Mouse (Mus musculus): ENCODE measurements around the gene Paxx. TPM values are rescaled to one million over a fixed set of nuclear protein-coding genes. Genes with fewer than 3 reads are reported as not detected.

Gene Paxx
- polyA plus RNA-seq, 1 experiment: 124 TPM

DNA sequence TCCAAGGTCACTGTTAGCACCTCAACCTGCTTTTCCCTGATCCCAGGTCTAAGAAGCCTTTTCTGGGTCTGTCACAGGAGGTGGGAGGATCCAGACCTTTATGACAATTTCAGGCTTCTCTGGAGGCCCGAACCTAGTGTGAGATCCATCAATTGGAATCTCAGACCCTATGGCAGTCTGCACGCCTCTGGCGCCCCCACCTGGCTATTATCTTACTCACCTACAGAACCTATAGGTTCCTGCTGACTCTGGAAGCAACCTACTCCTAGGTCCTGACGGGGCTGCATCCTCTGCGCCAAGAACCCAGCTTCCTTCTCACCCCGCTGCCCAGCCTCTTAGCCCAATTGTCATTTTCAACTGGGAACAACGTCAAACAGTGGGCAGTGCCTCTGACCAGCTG is 22.1 kb upstream of the Paxx start:
- no peak for DNase-seq (ENCODE audit: low read depth)

GRCm38 (mm10) chr2:25480541-25480940 is 19.6 kb upstream of the Paxx start:
- DNase-seq (ENCODE audit: low read depth): no peak

- DNase-seq (ENCODE audit: low read depth): peak; percentile 89
Observed at GRCm38 (mm10) chr2:25479551-25480311, 18.8 kb upstream of the Paxx start.

DNA sequence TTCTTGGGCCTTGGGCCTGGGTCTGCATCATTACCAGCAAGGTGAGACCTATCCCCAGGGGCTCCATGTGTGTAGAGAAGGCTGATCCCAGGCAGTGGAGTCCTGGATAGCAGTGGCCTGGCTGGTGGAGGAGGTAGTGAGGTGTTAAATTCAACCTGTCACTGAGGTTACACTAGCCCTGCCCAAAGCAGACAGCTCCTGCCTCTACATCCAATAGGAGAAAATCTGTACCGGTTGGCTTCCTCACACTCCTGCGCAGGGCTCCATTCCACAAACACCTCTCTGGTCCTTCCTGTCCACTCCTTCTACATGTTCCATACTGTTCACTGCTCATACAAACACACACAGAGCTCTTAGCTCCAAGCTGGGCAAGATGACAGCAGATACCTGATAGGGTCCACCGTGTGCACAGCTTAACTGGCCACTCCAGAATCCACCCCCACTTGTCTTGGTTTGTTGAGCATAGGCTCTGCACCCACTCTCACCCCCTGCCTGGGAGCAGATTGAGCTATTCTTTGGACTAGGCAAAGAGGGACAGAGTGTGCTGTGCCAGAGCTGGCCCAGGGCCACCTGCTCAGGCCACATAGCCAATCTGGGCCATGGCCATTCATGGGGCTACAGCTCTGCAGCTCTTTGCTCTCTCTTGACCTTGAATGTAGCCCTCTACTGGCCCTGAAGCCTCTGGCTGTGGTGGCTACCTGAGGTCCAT is 17.2 kb upstream of the Paxx start:
- DNase-seq (ENCODE audit: low read depth): no peak

- no peak for DNase-seq (ENCODE audit: low read depth)
Observed at GRCm38 (mm10) chr2:25477541-25477940, 16.6 kb upstream of the Paxx start.

- no peak for DNase-seq (ENCODE audit: low read depth)
Observed at GRCm38 (mm10) chr2:25472550-25472949, 11.7 kb upstream of the Paxx start.

GRCm38 (mm10) chr2:25469969-25470368 is 9.1 kb upstream of the Paxx start, which contains the start of gene Ptgds:
Gene Ptgds, minus strand, starts transcription at chr2:25470046.
- no peak for DNase-seq (ENCODE audit: low read depth)

GRCm38 (mm10) chr2:25468962-25469915 is 8.3 kb upstream of the Paxx start:
- DNase-seq (ENCODE audit: low read depth): no peak

DNA sequence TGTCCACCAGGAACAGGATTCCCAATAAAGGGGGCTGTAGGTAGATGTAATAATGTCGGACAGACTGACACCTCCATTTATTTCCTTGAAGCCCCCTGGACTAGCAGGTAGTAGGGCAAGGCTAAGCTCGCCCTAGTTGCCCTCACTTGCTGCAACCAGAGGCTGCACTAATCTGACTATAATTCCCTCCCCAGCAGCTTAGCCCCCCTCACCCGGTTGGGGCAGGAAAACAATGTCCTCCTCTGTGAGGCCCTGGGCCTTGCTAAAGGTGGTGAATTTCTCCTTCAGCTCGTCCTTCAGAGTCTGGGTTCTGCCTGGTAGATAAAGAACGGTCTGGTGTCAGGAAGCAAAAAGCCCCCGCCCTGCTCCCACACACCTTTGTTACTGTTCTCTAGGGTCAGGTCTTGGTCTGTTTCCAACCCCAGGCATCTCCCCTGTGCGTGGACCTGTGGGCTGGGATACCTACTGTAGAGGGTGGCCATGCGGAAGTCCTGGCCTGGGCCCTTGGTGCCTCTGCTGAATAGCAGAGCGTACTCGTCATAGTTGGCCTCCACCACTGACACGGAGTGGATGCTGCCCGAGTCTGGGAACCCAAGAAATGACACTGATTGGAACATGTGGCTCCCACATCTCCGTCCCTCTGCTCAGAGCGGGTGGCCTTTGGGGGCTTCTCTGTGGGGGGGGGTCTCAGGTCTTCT is 6.9 kb upstream of the Paxx start:
- DNase-seq (ENCODE audit: low read depth): no peak

DNA sequence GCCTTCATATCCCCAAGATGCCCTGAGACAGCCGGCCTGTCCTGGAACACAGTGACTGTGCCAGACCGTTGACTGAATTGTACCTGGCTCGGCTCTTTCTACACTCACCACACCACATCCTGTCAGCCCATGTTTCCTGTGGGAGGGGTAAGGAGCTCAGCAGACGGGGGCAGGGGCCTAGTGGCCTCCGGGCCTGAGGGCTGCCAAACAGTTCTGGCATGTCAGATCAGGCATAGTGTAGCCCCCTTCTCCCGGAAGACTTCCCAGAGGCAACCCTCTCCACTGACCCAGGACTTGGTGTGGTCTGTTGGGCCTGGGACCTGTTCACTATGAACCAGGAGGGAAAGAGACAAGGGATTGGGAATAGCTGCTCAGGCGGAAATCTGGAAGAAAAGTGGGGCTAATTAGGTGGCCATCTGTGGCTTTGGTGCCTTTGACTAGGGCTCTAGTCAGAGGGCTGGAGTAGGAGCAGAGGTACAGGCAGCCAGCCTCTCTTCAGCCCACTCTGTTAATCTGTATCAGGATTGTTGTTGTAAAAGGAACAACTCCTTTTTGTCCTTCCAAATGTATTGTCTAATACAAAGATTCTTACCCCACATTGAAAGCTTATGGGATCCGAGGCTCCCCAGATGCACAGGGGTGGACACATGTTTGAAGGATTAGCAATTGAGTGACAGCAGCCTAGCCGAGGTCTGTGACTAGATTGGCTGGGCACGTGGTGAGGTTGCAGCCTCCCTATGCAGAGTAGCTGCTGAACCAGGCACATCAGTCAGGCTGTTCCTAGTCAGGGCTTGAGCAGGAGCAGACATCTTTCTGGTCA is 5.1 kb upstream of the Paxx start:
- no peak for DNase-seq (ENCODE audit: low read depth)

- no peak for DNase-seq (ENCODE audit: low read depth)
Observed at GRCm38 (mm10) chr2:25465256-25465655, 4.4 kb upstream of the Paxx start.

DNA sequence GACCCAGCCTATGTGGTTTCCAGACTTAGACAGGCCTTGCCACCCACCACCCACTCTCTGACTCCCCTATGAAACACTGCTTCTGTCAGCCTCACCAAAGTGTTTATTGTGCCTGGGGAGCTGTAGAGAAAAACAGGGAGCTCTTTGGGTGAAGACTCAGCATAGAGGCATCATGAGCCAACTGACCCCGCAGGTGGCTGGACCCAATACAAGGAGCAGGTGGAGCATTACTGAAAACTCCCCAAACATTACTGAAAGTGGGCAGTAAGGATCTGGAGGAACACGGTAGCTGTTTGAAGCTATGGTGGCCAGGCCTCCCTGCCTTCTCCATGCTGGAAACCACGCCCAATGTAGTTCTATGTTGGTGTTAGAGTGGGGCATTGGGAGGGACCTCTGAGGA is 2.7 kb upstream of the Paxx start:
- no peak for DNase-seq (ENCODE audit: low read depth)

GRCm38 (mm10) chr2:25461407-25461806 is 513 bp upstream of the Paxx start:
- no peak for DNase-seq (ENCODE audit: low read depth)

- DNase-seq (ENCODE audit: low read depth): no peak
Observed at GRCm38 (mm10) chr2:25460135-25460534, 759 bp downstream of the Paxx start.

DNA sequence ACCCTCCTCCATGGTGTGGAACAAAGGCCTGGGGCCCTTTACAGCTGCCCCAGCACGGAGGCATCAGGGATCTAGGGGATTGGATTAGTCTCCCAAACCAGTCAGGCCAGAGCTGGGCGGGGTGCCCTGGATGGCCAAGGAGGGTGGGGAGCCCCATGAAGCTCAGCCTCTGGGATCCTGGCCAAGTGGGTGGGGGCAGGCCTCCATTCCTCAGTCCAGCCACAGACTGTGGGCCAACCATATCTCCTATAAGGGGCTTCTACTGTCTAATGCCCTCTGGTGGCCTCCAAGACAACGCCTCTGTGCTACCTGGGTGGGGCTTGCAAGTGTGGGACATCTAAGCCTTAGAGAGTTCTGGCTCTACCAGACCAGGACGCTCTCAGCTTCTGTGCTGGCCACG is 2.0 kb downstream of the Paxx start:
- no peak for DNase-seq (ENCODE audit: low read depth)

DNA sequence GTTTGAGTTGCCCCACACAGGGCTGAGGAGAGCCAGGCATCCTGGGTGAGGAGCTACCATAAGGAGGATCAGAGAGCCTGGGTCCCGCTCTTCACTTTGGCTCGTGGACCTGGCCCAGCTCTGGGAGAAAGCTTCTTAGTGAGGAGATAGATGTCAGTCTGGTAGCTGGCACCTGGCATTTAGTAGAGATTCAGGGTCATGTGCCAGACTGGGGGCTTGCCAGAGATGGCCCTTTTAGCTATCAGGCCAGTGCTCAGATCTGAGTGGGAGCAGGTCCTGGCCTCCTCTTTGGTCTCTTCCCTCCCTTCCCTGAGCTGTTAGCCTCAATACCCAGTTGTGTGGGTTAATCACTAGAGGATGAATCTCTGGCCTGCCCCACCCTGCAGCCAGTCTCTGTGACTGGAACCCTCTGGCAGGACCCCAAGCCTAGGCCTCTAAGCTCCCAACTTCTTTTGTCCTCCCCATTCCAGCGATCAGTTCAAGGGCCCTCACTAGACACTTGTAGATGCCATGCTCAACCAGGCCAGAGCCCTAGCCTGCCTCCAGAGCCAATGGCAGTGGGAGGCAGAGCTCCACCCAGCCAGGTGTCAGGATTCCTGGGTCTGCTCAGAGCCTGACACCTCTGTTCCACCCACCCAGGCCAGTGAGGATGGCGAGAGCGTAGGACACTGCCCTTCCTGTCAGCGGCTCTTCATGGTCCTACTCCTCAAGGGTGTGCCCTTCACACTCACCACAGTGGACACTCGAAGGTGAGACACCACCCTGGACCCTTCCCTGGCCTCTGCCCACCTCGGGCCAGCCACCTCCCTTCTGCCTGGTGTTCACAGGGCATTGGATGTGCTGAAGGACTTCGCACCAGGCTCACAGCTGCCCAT is 3.6 kb downstream of the Paxx start:
- no peak for DNase-seq (ENCODE audit: low read depth)

DNA sequence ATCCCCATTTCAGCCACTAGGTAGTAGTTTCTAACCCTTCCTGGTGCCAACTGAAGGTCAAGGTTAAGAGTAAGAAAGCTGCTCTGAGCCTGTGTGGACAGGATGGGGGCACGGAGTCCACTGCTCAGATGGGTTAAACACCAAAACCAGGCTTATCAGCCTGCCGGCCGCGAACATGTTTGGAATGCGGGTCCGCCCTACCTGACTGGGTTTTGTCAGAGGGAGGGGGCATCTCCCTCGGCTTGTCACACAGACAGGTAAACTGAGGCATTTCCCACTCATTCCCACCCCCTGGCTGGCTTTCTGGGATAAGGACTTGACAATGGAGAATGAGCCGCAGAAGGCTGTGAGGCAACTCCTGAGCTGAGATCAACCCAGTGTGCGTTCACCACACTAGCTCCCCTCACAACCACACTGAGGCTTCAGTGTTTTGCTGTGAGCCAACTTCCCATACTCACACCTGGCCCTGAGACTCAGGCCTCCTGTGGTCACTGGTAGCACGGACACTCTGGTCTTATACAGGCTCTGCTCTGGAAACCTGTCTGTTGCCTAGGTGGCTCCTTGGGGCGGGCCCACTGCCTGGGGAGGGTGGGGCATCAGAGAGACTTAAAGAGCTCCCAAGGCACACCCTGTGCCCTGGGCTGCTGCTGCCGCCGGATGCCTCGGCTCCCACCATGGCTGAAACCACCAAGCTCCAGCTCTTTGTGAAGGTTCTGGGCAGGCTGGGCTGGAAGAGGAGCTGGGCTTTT is 4.5 kb downstream of the Paxx start, which contains the start of gene Clic3:
TSS of gene Clic3 (plus strand) at position 634 of the 749 bp plus-strand sequence.
- no peak for DNase-seq (ENCODE audit: low read depth)

- DNase-seq (ENCODE audit: low read depth): no peak
Observed at GRCm38 (mm10) chr2:25452951-25453350, 7.9 kb downstream of the Paxx start.

Data from gonadal fat pad, adult 2 months (tissue).